Mouse (Mus musculus) midbrain, embryonic 14.5 days (tissue): ENCODE data around the gene Gpr157. TPM values are rescaled to one million over a fixed set of nuclear protein-coding genes. Genes with fewer than 3 reads are reported as not detected.

Experiments used
- ATAC-seq: fragments of 200-750 bp; cut with Nextera tagmentation; 2 replicates; pipeline ENCODE4 v1.8.0; 2017; ENCODE audit warnings: moderate number of reproducible peaks, moderate library complexity; ENCODE audit not compliant: low FRiP score, low TSS enrichment
- DNase-seq: peaks from one replicate; pipeline ENCODE4 v3.0.0-alpha.2; 2015
- H3K27ac ChIP-seq: fragments of 300-500 bp; sonication (generic); replicated peaks from 2 replicates; pipeline ENCODE4 v1.5.1; 2014; ENCODE audit warnings: mild to moderate bottlenecking, low read depth, low read length, moderate library complexity
- H3K27me3 ChIP-seq: fragments of 300-500 bp; sonication (generic); 2 replicates; pipeline ENCODE4 v1.6.1; 2014; ENCODE audit warnings: low read length, control low read depth, mixed read lengths; ENCODE audit not compliant: control insufficient read depth, insufficient read depth
- H3K36me3 ChIP-seq: fragments of 300-500 bp; sonication (generic); 2 replicates; pipeline ENCODE4 v1.6.1; 2014; ENCODE audit warnings: low read length, control low read depth; ENCODE audit not compliant: control insufficient read depth, insufficient read depth
- H3K4me1 ChIP-seq: fragments of 300-500 bp; sonication (generic); 2 replicates; pipeline ENCODE4 v1.6.1; 2014; ENCODE audit warnings: mild to moderate bottlenecking, antibody characterized with exemption, low read length, control low read depth; ENCODE audit not compliant: control insufficient read depth, insufficient read depth
- H3K4me2 ChIP-seq: fragments of 300-500 bp; sonication (generic); 2 replicates; pipeline ENCODE4 v1.6.1; 2014; ENCODE audit warnings: mild to moderate bottlenecking, low read length, moderate library complexity
- H3K4me3 ChIP-seq: fragments of 300-500 bp; sonication (generic); replicated peaks from 2 replicates; pipeline ENCODE4 v1.5.1; 2014; ENCODE audit warnings: low read depth, low read length
- H3K9ac ChIP-seq: fragments of 300-500 bp; sonication (generic); replicated peaks from 2 replicates; pipeline ENCODE4 v1.6.1; 2014; ENCODE audit warnings: mild to moderate bottlenecking, low read length, moderate library complexity
- H3K9me3 ChIP-seq: fragments of 300-500 bp; sonication (generic); 2 replicates; pipeline ENCODE4 v1.6.1; 2016; ENCODE audit warnings: low read length, control low read depth, mixed read lengths; ENCODE audit not compliant: control insufficient read depth
- WGBS: fragments of 180-500 bp; shearing (Covaris S2); extraction: QIAGEN DNeasy Blood & Tissue Kit; methylation state at CpG from one replicate; pipeline ENCODE4 v1.1.7; 2014; 5-methylcytosine and 5-hydroxymethylcytosine counted together
- polyA plus RNA-seq: library from polyadenylated mRNA; unstranded; fragments of >200 nt; fragmentation: Nextera tagmentation; extraction: Ambion mirVana; gene quantifications from 2 replicates; pipeline ENCODE4 v1.2.1, GENCODE M21; 2014

The Gpr157 gene
- polyA plus RNA-seq, 1 experiment from 2014 or later: 0.25 TPM

GRCm38 (mm10) chr4:150121430-150121829 lies 34.3 kb downstream of the Gpr157 start:
- H3K36me3 ChIP-seq: no peaks in the 10 kb centered on the region
- DNase-seq (no peak), ATAC-seq (no peak)
- no peaks in the 10 kb centered on the region for H3K9me3 ChIP-seq
- no peak overlapping the region for H3K9ac ChIP-seq
- no peaks in the 10 kb centered on the region for H3K27me3 ChIP-seq
- no peak overlapping the region for H3K4me2 ChIP-seq
- 72% methylated on average over 8 of the region's 8 CpGs for WGBS
- H3K27ac ChIP-seq: no peak overlapping the region
- no peaks in the 10 kb centered on the region for H3K4me1 ChIP-seq
- no peak overlapping the region for H3K4me3 ChIP-seq

- Histone ChIP-seq H3K9me3 (no peaks in the 10 kb centered on the region), H3K27ac (no peak overlapping the region), H3K4me1 (no peaks in the 10 kb centered on the region), H3K9ac (no peak overlapping the region), H3K4me3 (no peak overlapping the region), H3K27me3 (no peaks in the 10 kb centered on the region), H3K4me2 (no peak overlapping the region), H3K36me3 (no peaks in the 10 kb centered on the region)
- DNase-seq (no peak), ATAC-seq (no peak)
- WGBS: 70% methylated on average over 3 of the region's 3 CpGs
Observed at GRCm38 (mm10) chr4:150122476-150122875, 35.3 kb downstream of the Gpr157 start.

GRCm38 (mm10) chr4:150126373-150126772 lies 39.2 kb downstream of the Gpr157 start:
- Histone ChIP-seq H3K4me1 (no peaks in the 10 kb centered on the region), H3K9me3 (no peaks in the 10 kb centered on the region), H3K27me3 (no peaks in the 10 kb centered on the region), H3K4me2 (no peak overlapping the region), H3K27ac (no peak overlapping the region), H3K4me3 (no peak overlapping the region), H3K36me3 (no peaks in the 10 kb centered on the region), H3K9ac (no peak overlapping the region)
- 90% methylated on average over 5 of the region's 5 CpGs for WGBS
- no peak for ATAC-seq
- no peak for DNase-seq

- Histone ChIP-seq H3K4me3 (no peak overlapping the region), H3K4me1 (no peaks in the 10 kb centered on the region), H3K36me3 (no peaks in the 10 kb centered on the region), H3K9me3 (no peaks in the 10 kb centered on the region), H3K27ac (no peak overlapping the region), H3K27me3 (no peaks in the 10 kb centered on the region), H3K9ac (no peak overlapping the region), H3K4me2 (no peak overlapping the region)
- ATAC-seq (no peak), DNase-seq (no peak)
- WGBS: 92% methylated on average over 7 of the region's 7 CpGs
Observed at GRCm38 (mm10) chr4:150127894-150128293, 40.7 kb downstream of the Gpr157 start.

GRCm38 (mm10) chr4:150128571-150128970 lies 41.4 kb downstream of the Gpr157 start:
- no peak for ATAC-seq
- Histone ChIP-seq H3K9ac (no peak overlapping the region), H3K4me1 (no peaks in the 10 kb centered on the region), H3K9me3 (no peaks in the 10 kb centered on the region), H3K4me3 (no peak overlapping the region), H3K4me2 (no peak overlapping the region), H3K27me3 (no peaks in the 10 kb centered on the region), H3K36me3 (no peaks in the 10 kb centered on the region), H3K27ac (no peak overlapping the region)
- no peak for DNase-seq
- WGBS: 66% methylated on average over 8 of the region's 8 CpGs

- Histone ChIP-seq H3K27me3 (no peaks in the 10 kb centered on the region), H3K9me3 (no peaks in the 10 kb centered on the region), H3K4me3 (no peak overlapping the region), H3K27ac (no peak overlapping the region), H3K4me2 (no peak overlapping the region), H3K4me1 (no peaks in the 10 kb centered on the region), H3K36me3 (no peaks in the 10 kb centered on the region), H3K9ac (no peak overlapping the region)
- no peak for DNase-seq
- no peak for ATAC-seq
- 66% methylated on average over 2 of the region's 2 CpGs for WGBS
Observed at GRCm38 (mm10) chr4:150130661-150131060, 43.5 kb downstream of the Gpr157 start.

- H3K9ac ChIP-seq: no peak overlapping the region
- WGBS: 25% methylated on average over 24 of the region's 24 CpGs
- no peaks in the 10 kb centered on the region for H3K4me1 ChIP-seq
- no peaks in the 10 kb centered on the region for H3K36me3 ChIP-seq
- H3K9me3 ChIP-seq: no peaks in the 10 kb centered on the region
- no peaks in the 10 kb centered on the region for H3K27me3 ChIP-seq
- DNase-seq (no peak), ATAC-seq (no peak)
- H3K4me2 ChIP-seq: peak overlapping the region; percentile 37
- H3K4me3 ChIP-seq: no peak overlapping the region
- H3K27ac ChIP-seq: no peak overlapping the region
Observed at GRCm38 (mm10) chr4:150132692-150133271, 45.6 kb downstream of the Gpr157 start.

- no peak overlapping the region for H3K27ac ChIP-seq
- no peaks in the 10 kb centered on the region for H3K36me3 ChIP-seq
- no peak overlapping the region for H3K9ac ChIP-seq
- no peaks in the 10 kb centered on the region for H3K27me3 ChIP-seq
- no peaks in the 10 kb centered on the region for H3K9me3 ChIP-seq
- no peaks in the 10 kb centered on the region for H3K4me1 ChIP-seq
- WGBS: 85% methylated on average over 7 of the region's 7 CpGs
- no peak overlapping the region for H3K4me2 ChIP-seq
- no peak overlapping the region for H3K4me3 ChIP-seq
- ATAC-seq (no peak), DNase-seq (no peak)
Observed at GRCm38 (mm10) chr4:150135254-150135653, 48.1 kb downstream of the Gpr157 start.

- H3K27me3 ChIP-seq: no peaks in the 10 kb centered on the region
- H3K4me2 ChIP-seq: no peak overlapping the region
- no peak overlapping the region for H3K27ac ChIP-seq
- ATAC-seq (peak; percentile 27; the same call in 1 of the 2 replicates), DNase-seq (peak; percentile 86)
- WGBS: 8% methylated on average over 10 of the region's 10 CpGs
- no peaks in the 10 kb centered on the region for H3K4me1 ChIP-seq
- no peaks in the 10 kb centered on the region for H3K36me3 ChIP-seq
- H3K4me3 ChIP-seq: no peak overlapping the region
- H3K9me3 ChIP-seq: no peaks in the 10 kb centered on the region
- no peak overlapping the region for H3K9ac ChIP-seq
Observed at GRCm38 (mm10) chr4:150136693-150137092, 49.5 kb downstream of the Gpr157 start.
